Mouse (Mus musculus): ENCODE measurements around the gene Akap5. TPM values are rescaled to one million over a fixed set of nuclear protein-coding genes. Genes with fewer than 3 reads are reported as not detected.

The Akap5 gene
- not detected in 2 replicates for total RNA-seq (2015)
- 0.08 and 0.15 TPM in 2 replicates for total RNA-seq (2017)

GRCm38 (mm10) chr12:76324679-76325431, at the start of gene Akap5:
Gene Akap5 (plus strand): TSS chr12:76324891.
- ATAC-seq (ENCODE audit: poor library complexity, severe bottlenecking): peak; percentile 61

- no peak for ATAC-seq (ENCODE audit: poor library complexity, severe bottlenecking)
These were observed 46.5 kb upstream of the Akap5 start for GRCm38 (mm10) chr12:76278209-76278608.

GRCm38 (mm10) chr12:76280556-76280955, 44.1 kb upstream of the Akap5 start:
- ATAC-seq (ENCODE audit: poor library complexity, severe bottlenecking): no peak

GRCm38 (mm10) chr12:76281111-76281660, 43.5 kb upstream of the Akap5 start:
- no peak for ATAC-seq (ENCODE audit: poor library complexity, severe bottlenecking)

GRCm38 (mm10) chr12:76282132-76282531, 42.6 kb upstream of the Akap5 start:
- no peak for ATAC-seq (ENCODE audit: poor library complexity, severe bottlenecking)

- ATAC-seq (ENCODE audit: poor library complexity, severe bottlenecking): no peak
These were observed 42.0 kb upstream of the Akap5 start for GRCm38 (mm10) chr12:76282532-76283173.

- ATAC-seq (ENCODE audit: poor library complexity, severe bottlenecking): no peak
These were observed 39.3 kb upstream of the Akap5 start for GRCm38 (mm10) chr12:76285418-76285817.

- ATAC-seq (ENCODE audit: poor library complexity, severe bottlenecking): no peak
These were observed 36.7 kb upstream of the Akap5 start for GRCm38 (mm10) chr12:76287986-76288385.

- ATAC-seq (ENCODE audit: poor library complexity, severe bottlenecking): no peak
These were observed 36.2 kb upstream of the Akap5 start for GRCm38 (mm10) chr12:76288494-76288893.

GRCm38 (mm10) chr12:76289428-76289827, 35.3 kb upstream of the Akap5 start:
- ATAC-seq (ENCODE audit: poor library complexity, severe bottlenecking): no peak

- 0 out of 2 replicates have a peak, but pooled peaks have one; percentile 43 for ATAC-seq (ENCODE audit: poor library complexity, severe bottlenecking)
These were observed 34.4 kb upstream of the Akap5 start for GRCm38 (mm10) chr12:76290271-76290670.

GRCm38 (mm10) chr12:76293192-76293591, 31.5 kb upstream of the Akap5 start:
- peak; percentile 79 for ATAC-seq (ENCODE audit: poor library complexity, severe bottlenecking)

GRCm38 (mm10) chr12:76297830-76298229, 26.9 kb upstream of the Akap5 start:
- no peak for ATAC-seq (ENCODE audit: poor library complexity, severe bottlenecking)

GRCm38 (mm10) chr12:76299361-76299906, 25.3 kb upstream of the Akap5 start:
- no peak for ATAC-seq (ENCODE audit: poor library complexity, severe bottlenecking)

- no peak for ATAC-seq (ENCODE audit: poor library complexity, severe bottlenecking)
These were observed 24.3 kb upstream of the Akap5 start for GRCm38 (mm10) chr12:76300367-76300766.

GRCm38 (mm10) chr12:76303474-76303873, 21.2 kb upstream of the Akap5 start:
- ATAC-seq (ENCODE audit: poor library complexity, severe bottlenecking): no peak

- ATAC-seq (ENCODE audit: poor library complexity, severe bottlenecking): no peak
These were observed 20.5 kb upstream of the Akap5 start for GRCm38 (mm10) chr12:76304199-76304598.

- ATAC-seq (ENCODE audit: poor library complexity, severe bottlenecking): 0 out of 2 replicates have a peak, but pooled peaks have one; percentile 21
These were observed 19.6 kb upstream of the Akap5 start for GRCm38 (mm10) chr12:76305107-76305506.

- ATAC-seq (ENCODE audit: poor library complexity, severe bottlenecking): no peak
These were observed 17.7 kb upstream of the Akap5 start for GRCm38 (mm10) chr12:76306852-76307561.

- peak; percentile 36; the same call in 1 of the 2 replicates for ATAC-seq (ENCODE audit: poor library complexity, severe bottlenecking)
These were observed 16.7 kb upstream of the Akap5 start for GRCm38 (mm10) chr12:76307964-76308363.

GRCm38 (mm10) chr12:76308436-76308835, 16.3 kb upstream of the Akap5 start:
- ATAC-seq (ENCODE audit: poor library complexity, severe bottlenecking): no peak

All from megakaryocyte, adult 5-6 weeks (primary cell).